Mouse (Mus musculus): ENCODE measurements at regions not wholly inside any gene's neighbourhood (a gene's known extent, or its start where the extent isn't known, plus 50 kb on each side); places are given as distances from the start of the nearest gene placed in this dataset.

GRCm38 (mm10) chr11:44340531-44340930 is 59.3 kb upstream of the Il12b start:
- DNase-seq (ENCODE audit: low read depth): no peak

GRCm38 (mm10) chr11:44348308-44348707 is 51.6 kb upstream of the Il12b start:
- DNase-seq (ENCODE audit: low read depth): no peak

DNA sequence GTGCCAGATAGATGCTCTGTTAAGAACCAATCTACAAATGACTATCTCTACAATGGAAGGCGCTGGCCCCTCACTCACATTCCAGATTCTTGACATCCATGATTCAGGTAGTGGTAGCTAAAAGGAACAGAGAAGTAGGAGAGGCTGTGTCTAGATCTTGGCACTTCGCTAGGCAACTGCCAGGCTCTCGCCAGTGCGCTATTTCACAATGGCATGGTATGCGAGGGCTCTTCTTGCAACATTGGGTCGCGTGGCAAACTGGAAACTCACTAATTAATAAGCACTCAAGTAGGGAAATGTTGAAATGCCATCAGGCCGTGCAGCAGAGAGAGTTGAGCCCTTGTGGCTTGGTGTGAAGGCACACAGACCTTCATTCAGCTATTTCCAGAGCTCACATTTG is 50.3 kb upstream of the Il12b start:
- peak; percentile 34 for DNase-seq (ENCODE audit: low read depth)
